Mouse (Mus musculus) limb, embryonic 14.5 days (tissue): ENCODE results near the gene Erv3. TPM values are rescaled to one million over a fixed set of nuclear protein-coding genes. Genes with fewer than 3 reads are reported as not detected.
A peak's percentile ranks its signal among the peaks of the same experiment; 100 is the strongest.
"Not testable (repeated sequence)": the region's sequence is repeated elsewhere in the genome, so short reads cannot be mapped to it uniquely, and the experiment has no call there.

Experiments
- ATAC-seq: fragments of 200-750 bp; cut with Nextera tagmentation; 2 replicates; pipeline ENCODE4 v1.8.0; 2017; ENCODE audit warnings: low read depth, moderate number of reproducible peaks, moderate TSS enrichment; ENCODE audit not compliant: low FRiP score
- DNase-seq: peaks from one replicate; pipeline ENCODE4 v3.0.0-alpha.2; 2015; ENCODE audit warnings: low spot score
- H3K27ac ChIP-seq: fragments of 300-500 bp; sonication (generic); replicated peaks from 2 replicates; pipeline ENCODE4 v1.5.1; 2014; ENCODE audit warnings: low read depth, mild to moderate bottlenecking, low read length, moderate library complexity, mixed read lengths
- H3K27me3 ChIP-seq: fragments of 300-500 bp; sonication (generic); 2 replicates; pipeline ENCODE4 v1.6.1; 2014; ENCODE audit warnings: low read length, mixed read lengths; ENCODE audit not compliant: control insufficient read depth, insufficient read depth
- H3K36me3 ChIP-seq: fragments of 300-500 bp; sonication (generic); 2 replicates; pipeline ENCODE4 v1.6.1; 2014; ENCODE audit warnings: mild to moderate bottlenecking, low read length, moderate library complexity, mixed read lengths; ENCODE audit not compliant: control insufficient read depth, insufficient read depth
- H3K4me1 ChIP-seq: fragments of 300-500 bp; sonication (generic); 2 replicates; pipeline ENCODE4 v1.6.1; 2014; ENCODE audit warnings: antibody characterized with exemption, low read length, mixed read lengths; ENCODE audit not compliant: control insufficient read depth, insufficient read depth
- H3K4me2 ChIP-seq: fragments of 300-500 bp; sonication (generic); replicated peaks from 2 replicates; pipeline ENCODE4 v1.6.1; 2014; ENCODE audit warnings: low read depth, mild to moderate bottlenecking, low read length, moderate library complexity; ENCODE audit not compliant: severe bottlenecking
- H3K4me3 ChIP-seq: fragments of 300-500 bp; sonication (generic); replicated peaks from 2 replicates; pipeline ENCODE4 v1.5.1; 2014; ENCODE audit warnings: low read length
- H3K9ac ChIP-seq: fragments of 300-500 bp; sonication (generic); 2 replicates; pipeline ENCODE4 v1.6.1; 2014; ENCODE audit warnings: mild to moderate bottlenecking, low read depth, low read length, moderate library complexity; ENCODE audit not compliant: severe bottlenecking
- H3K9me3 ChIP-seq: fragments of 300-500 bp; sonication (generic); 2 replicates; pipeline ENCODE4 v1.6.1; 2016; ENCODE audit warnings: low read length; ENCODE audit not compliant: control insufficient read depth
- POLR2A ChIP-seq: fragments of 200-500 bp; IDR thresholded peaks from 2 replicates; pipeline ENCODE4 v1.8.0; 2012; ENCODE audit warnings: inconsistent platforms, mild to moderate bottlenecking, moderate library complexity, borderline replicate concordance; ENCODE audit not compliant: insufficient read depth, insufficient read length; ENCODE audit errors: extremely low read depth
- WGBS: fragments of 180-500 bp; shearing (Covaris S2); extraction: QIAGEN DNeasy Blood & Tissue Kit; methylation state at CpG from one replicate; pipeline ENCODE4 v1.1.7; 2014; 5-methylcytosine and 5-hydroxymethylcytosine counted together
- polyA plus RNA-seq, 2 experiments: library from polyadenylated mRNA; depleted of rRNA in 1 of 2; stranded (reverse) in 1 of 2; unstranded in 1 of 2; fragments of >200 nt; fragmentation: Nextera tagmentation in 1 of 2; extraction: Ambion mirVana in 1 of 2; gene quantifications; 2 replicates each; pipeline versions ENCODE4 v1.2.1 to v1.2.3; 2012 to 2014

The Erv3 gene
- polyA plus RNA-seq, 2 experiments: 0.25 TPM; not detected in 1

- H3K27me3 ChIP-seq: no peaks in the 10 kb centered on the region
- no peak overlapping the region for H3K27ac ChIP-seq
- 67% methylated on average over 9 of the region's 9 CpGs for WGBS
- ATAC-seq (no peak), DNase-seq (no peak)
- H3K9ac ChIP-seq: no peak overlapping the region
- no peak overlapping the region for H3K4me2 ChIP-seq
- no peak for TF ChIP-seq POLR2A
- no peaks in the 10 kb centered on the region for H3K36me3 ChIP-seq
- no peaks in the 10 kb centered on the region for H3K4me1 ChIP-seq
- H3K9me3 ChIP-seq: no peaks in the 10 kb centered on the region
- H3K4me3 ChIP-seq: no peak overlapping the region
These were observed 18.8 kb downstream of the Erv3 start for GRCm38 (mm10) chr2:131840611-131841320.

GRCm38 (mm10) chr2:131834296-131834695, 25.3 kb downstream of the Erv3 start:
- no peak for TF ChIP-seq POLR2A
- Histone ChIP-seq H3K4me1 (no peaks in the 10 kb centered on the region), H3K9ac (no peak overlapping the region), H3K27ac (no peak overlapping the region), H3K27me3 (no peaks in the 10 kb centered on the region), H3K4me2 (no peak overlapping the region), H3K4me3 (no peak overlapping the region), H3K9me3 (peaks cover 9% of the 10 kb centered on the region; the same call in 1 of the 2 replicates), H3K36me3 (no peaks in the 10 kb centered on the region)
- DNase-seq: no peak
- ATAC-seq: no peak
- WGBS: 91% methylated on average over 1 of the region's 1 CpGs

- peaks cover 9% of the 10 kb centered on the region; the same call in 1 of the 2 replicates for H3K9me3 ChIP-seq
- no peak overlapping the region for H3K4me3 ChIP-seq
- H3K4me1 ChIP-seq: no peaks in the 10 kb centered on the region
- no peak for DNase-seq
- H3K9ac ChIP-seq: no peak overlapping the region
- no peak overlapping the region for H3K4me2 ChIP-seq
- 26% methylated on average over 2 of the region's 2 CpGs for WGBS
- H3K36me3 ChIP-seq: no peaks in the 10 kb centered on the region
- no peak overlapping the region for H3K27ac ChIP-seq
- ATAC-seq: no peak
- no peaks in the 10 kb centered on the region for H3K27me3 ChIP-seq
- no peak for TF ChIP-seq POLR2A
These were observed 27.7 kb downstream of the Erv3 start for GRCm38 (mm10) chr2:131831861-131832260.

GRCm38 (mm10) chr2:131830945-131831344, 28.6 kb downstream of the Erv3 start:
- WGBS: 83% methylated on average over 4 of the region's 4 CpGs

GRCm38 (mm10) chr2:131827999-131828975, 31.3 kb downstream of the Erv3 start:
- H3K4me3 ChIP-seq: no peak overlapping the region
- H3K27ac ChIP-seq: no peak overlapping the region
- H3K36me3 ChIP-seq: no peaks in the 10 kb centered on the region
- H3K4me1 ChIP-seq: no peaks in the 10 kb centered on the region
- peak; percentile 37; the same call in 1 of the 2 replicates for ATAC-seq
- peak; percentile 85 for DNase-seq
- no peak overlapping the region for H3K9ac ChIP-seq
- WGBS: 45% methylated on average over 18 of the region's 18 CpGs
- peak overlapping the region; percentile 22; the same call in 1 of the 2 replicates for H3K4me2 ChIP-seq
- H3K9me3 ChIP-seq: peaks cover 2% of the 10 kb centered on the region; the same call in 1 of the 2 replicates
- TF ChIP-seq POLR2A: no peak
- no peaks in the 10 kb centered on the region for H3K27me3 ChIP-seq

More at GRCm38 (mm10) chr2:131830945-131831344, 28.6 kb downstream of the Erv3 start:
- H3K4me1 ChIP-seq, H3K9me3 ChIP-seq, H3K4me2 ChIP-seq, H3K27ac ChIP-seq, ATAC-seq, H3K9ac ChIP-seq, H3K27me3 ChIP-seq, H3K36me3 ChIP-seq, H3K4me3 ChIP-seq, DNase-seq: not testable (repeated sequence)
